Mouse (Mus musculus): Measurements from ENCODE around the gene Hoxd9. TPM values are rescaled to one million over a fixed set of nuclear protein-coding genes. Genes with fewer than 3 reads are reported as not detected.

Hoxd9 gene
- polyA plus RNA-seq, 1 experiment from 2014 or later = not detected

DNA sequence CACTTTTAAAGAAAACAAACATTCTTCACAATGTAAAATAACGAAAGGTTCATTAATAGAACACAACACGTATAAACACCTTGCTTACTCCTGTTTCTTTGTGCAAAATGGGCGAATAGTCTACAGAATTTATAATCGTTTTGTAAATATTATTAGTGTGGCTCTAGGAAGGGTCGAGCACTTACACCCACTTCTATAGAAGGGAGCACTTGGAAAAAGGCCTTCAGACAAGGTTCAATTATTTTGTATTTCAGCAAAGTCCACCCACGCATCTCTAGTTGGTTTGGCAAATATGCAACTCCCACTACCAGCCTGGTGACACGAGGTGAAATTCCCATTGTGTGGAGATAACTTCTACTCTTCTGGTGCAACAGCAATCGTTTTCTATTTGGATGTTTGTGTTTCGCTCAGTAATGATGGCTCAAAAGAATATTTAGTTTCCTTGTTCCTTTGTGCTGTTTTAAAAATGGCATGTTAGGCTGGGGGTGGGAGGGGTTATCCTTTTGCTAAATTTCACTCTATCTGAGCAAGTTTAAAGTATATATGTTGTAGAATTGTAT lies 51.0 kb downstream of the Hoxd9 start:
- H3K4me2 ChIP-seq (ENCODE audit: low read depth, low read length, severe bottlenecking) = no peak overlapping the region
- 3% methylated on average over 9 of the region's 9 CpGs for WGBS

DNA sequence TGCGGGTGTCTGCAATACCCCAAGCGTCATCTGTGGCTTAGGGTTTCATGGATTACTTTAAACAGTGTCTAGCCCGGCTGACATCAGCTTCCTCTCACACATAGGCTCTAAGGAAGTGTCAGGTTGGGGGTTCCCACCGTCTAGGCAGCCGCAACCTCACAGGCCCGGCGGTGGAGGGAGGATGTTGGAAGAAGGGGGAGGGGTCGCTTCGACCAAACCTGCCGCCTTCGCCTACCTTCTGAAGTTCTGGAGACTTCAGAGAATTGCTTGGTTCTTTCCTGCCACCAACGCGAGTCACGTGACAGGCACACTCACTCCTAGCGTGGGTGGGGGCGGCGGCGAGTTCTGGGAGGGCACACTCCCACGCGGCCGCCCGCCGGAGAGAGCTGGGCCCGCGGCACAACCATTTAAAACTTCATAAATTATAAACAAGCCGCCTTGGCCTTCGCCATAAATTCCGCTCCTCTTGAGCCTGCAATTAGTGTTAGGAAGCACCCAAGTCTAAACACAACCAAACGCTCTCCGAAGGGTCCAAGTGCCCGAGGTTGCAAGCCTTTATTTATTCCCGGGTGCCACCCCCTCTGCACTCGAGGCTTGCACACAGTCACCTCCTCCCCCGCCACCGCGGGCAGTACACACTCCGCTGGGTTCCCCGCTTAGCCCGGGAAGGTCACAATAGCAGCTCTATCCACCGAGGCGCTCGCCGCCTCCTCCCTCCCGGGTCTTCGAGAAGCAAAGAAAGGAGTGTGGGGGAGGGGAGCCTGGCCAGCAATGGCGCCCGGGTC lies 52.0 kb downstream of the Hoxd9 start:
- Histone ChIP-seq H3K36me3 (ENCODE audit: control insufficient read depth, insufficient read depth, low read length) (no peaks in the 10 kb centered on the region), H3K27ac (ENCODE audit: low read depth, low read length) (no peak overlapping the region), H3K4me2 (ENCODE audit: low read depth, low read length, severe bottlenecking) (peak overlapping the region; percentile 50), H3K4me3 (ENCODE audit: low read depth, low read length) (peak overlapping the region; percentile 22), H3K27me3 (ENCODE audit: control insufficient read depth, insufficient read depth, low read length) (peaks cover 98% of the 10 kb centered on the region), H3K4me1 (replicated peaks; ENCODE audit: control insufficient read depth, insufficient read depth, low read length) (peaks cover 17% of the 10 kb centered on the region), H3K9me3 (ENCODE audit: control insufficient read depth, low read length) (no peaks in the 10 kb centered on the region), H3K9ac (ENCODE audit: low read length) (no peak overlapping the region)
- ATAC-seq (replicated peaks; ENCODE audit: low FRiP score) = peak; percentile 73
- under 1% methylated on average over 47 of the region's 47 CpGs for WGBS
- peak; percentile 82 for DNase-seq (ENCODE audit: low spot score)

More for the DNA sequence above, 51.0 kb downstream of the Hoxd9 start:
- no peak overlapping the region for H3K4me3 ChIP-seq (ENCODE audit: low read depth, low read length)
- no peaks in the 10 kb centered on the region for H3K36me3 ChIP-seq (ENCODE audit: control insufficient read depth, insufficient read depth, low read length)
- H3K9me3 ChIP-seq (ENCODE audit: control insufficient read depth, low read length) = no peaks in the 10 kb centered on the region
- peaks cover 17% of the 10 kb centered on the region for H3K4me1 ChIP-seq (replicated peaks; ENCODE audit: control insufficient read depth, insufficient read depth, low read length)
- peaks cover 98% of the 10 kb centered on the region for H3K27me3 ChIP-seq (ENCODE audit: control insufficient read depth, insufficient read depth, low read length)
- no peak overlapping the region for H3K27ac ChIP-seq (ENCODE audit: low read depth, low read length)
- no peak for ATAC-seq (replicated peaks; ENCODE audit: low FRiP score)
- no peak for DNase-seq (ENCODE audit: low spot score)
- no peak overlapping the region for H3K9ac ChIP-seq (ENCODE audit: low read length)

MicroRNAs within 50 kb of the gene (microRNA counts, 519-probe panel; counts per million panel counts)
- 31.2 counts per million for microRNA mmu-miR-10b

Small RNA genes lying within 50 kb of the gene (microRNA-seq; reads per million reads assigned to microRNA genes)
- not detected for gene Gm44463 (ENCODE audit: insufficient number of aligned reads)
- 71.5 reads per million, percentile 30 among the genes with 10 or more reads in this experiment for gene Mir10b (ENCODE audit: insufficient number of aligned reads)

Other genes with a start within 250 kb of the Hoxd9 start
- 46.1 and 46.3 TPM in 2 replicates for gene Lnpk, start 118.3 kb upstream of the Hoxd9 start, polyA plus RNA-seq (2014; fragmentation: Nextera tagmentation; extraction: Ambion mirVana)
- not detected in 2 replicates for gene Evx2, start 38.2 kb upstream of the Hoxd9 start, polyA plus RNA-seq (2014; fragmentation: Nextera tagmentation; extraction: Ambion mirVana)
- not detected in 2 replicates for gene Hoxd13, start 29.4 kb upstream of the Hoxd9 start, polyA plus RNA-seq (2014; fragmentation: Nextera tagmentation; extraction: Ambion mirVana)
- not detected in 2 replicates for gene Hoxd12, start 22.7 kb upstream of the Hoxd9 start, polyA plus RNA-seq (2014; fragmentation: Nextera tagmentation; extraction: Ambion mirVana)
- not detected in 2 replicates for gene Hoxd11, start 18.2 kb upstream of the Hoxd9 start, polyA plus RNA-seq (2014; fragmentation: Nextera tagmentation; extraction: Ambion mirVana)
- gene Hoxd10, start 5.8 kb upstream of the Hoxd9 start, polyA plus RNA-seq (2014; fragmentation: Nextera tagmentation; extraction: Ambion mirVana) = not detected in 2 replicates
- gene Hoxd8, start 6.9 kb downstream of the Hoxd9 start, polyA plus RNA-seq (2014; fragmentation: Nextera tagmentation; extraction: Ambion mirVana) = not detected in 2 replicates
- 0.08 and 0.19 TPM in 2 replicates for gene Hoxd3, start 14.2 kb downstream of the Hoxd9 start, polyA plus RNA-seq (2014; fragmentation: Nextera tagmentation; extraction: Ambion mirVana)
- gene Hoxd4, start 14.2 kb downstream of the Hoxd9 start, polyA plus RNA-seq (2014; fragmentation: Nextera tagmentation; extraction: Ambion mirVana) = not detected in 2 replicates
- gene Gm28230, start 29.0 kb downstream of the Hoxd9 start, polyA plus RNA-seq (2014; fragmentation: Nextera tagmentation; extraction: Ambion mirVana) = not detected in 2 replicates
- gene Hoxd1, start 65.3 kb downstream of the Hoxd9 start, polyA plus RNA-seq (2014; fragmentation: Nextera tagmentation; extraction: Ambion mirVana) = not detected in 2 replicates
- 116 and 125 TPM in 2 replicates for gene Mtx2, start 128.1 kb downstream of the Hoxd9 start, polyA plus RNA-seq (2014; fragmentation: Nextera tagmentation; extraction: Ambion mirVana)